Mouse (Mus musculus) brain, embryonic 14.5 days (tissue): Measurements from ENCODE around the gene Pigu. TPM values are rescaled to one million over a fixed set of nuclear protein-coding genes. Genes with fewer than 3 reads are reported as not detected.

Experiments used
- DNase-seq: peaks from one replicate; pipeline ENCODE4 v3.0.0-alpha.2; 2011; ENCODE audit warnings: low read depth
- CTCF ChIP-seq: fragments of 200-500 bp; IDR thresholded peaks from 2 replicates; pipeline ENCODE4 v1.5.1; 2012; ENCODE audit warnings: inconsistent platforms, mild to moderate bottlenecking, moderate library complexity, borderline replicate concordance; ENCODE audit not compliant: insufficient read depth, insufficient read length; ENCODE audit errors: extremely low read depth
- POLR2A ChIP-seq: fragments of 200-500 bp; IDR thresholded peaks from 2 replicates; pipeline ENCODE4 v1.6.1; 2012; ENCODE audit warnings: mild to moderate bottlenecking, inconsistent platforms, borderline replicate concordance; ENCODE audit not compliant: poor library complexity, insufficient read depth, insufficient read length, severe bottlenecking; ENCODE audit errors: extremely low read depth
- polyA plus RNA-seq: library from polyadenylated mRNA; depleted of rRNA; stranded (reverse); fragments of >200 nt; gene quantifications from 2 replicates; pipeline ENCODE4 v1.2.3, GENCODE M21; 2012; rRNA removed

Gene Pigu
- polyA plus RNA-seq, 1 experiment: 62.0 TPM

DNA sequence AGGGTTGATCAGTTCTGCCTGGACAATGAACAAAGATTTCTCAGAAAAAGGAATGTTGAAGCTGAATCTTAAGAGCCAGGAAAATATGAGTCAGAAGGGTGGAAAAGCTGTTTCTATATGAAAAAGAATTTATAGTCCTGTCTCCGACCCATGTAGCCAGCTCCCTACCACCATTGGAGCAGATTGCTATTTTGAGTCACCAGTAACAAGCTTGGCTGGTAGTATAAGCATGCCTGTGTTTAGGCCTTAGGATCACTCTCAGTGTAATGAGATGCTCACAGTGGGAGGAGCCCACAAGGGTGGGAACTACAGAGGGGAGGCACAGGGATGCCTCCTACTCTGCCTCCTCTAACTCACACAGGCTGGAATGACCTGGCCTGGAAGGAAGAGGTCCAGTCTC, 109.0 kb downstream of the Pigu start:
- TF ChIP-seq CTCF (no peak), POLR2A (no peak)
- no peak for DNase-seq

DNA sequence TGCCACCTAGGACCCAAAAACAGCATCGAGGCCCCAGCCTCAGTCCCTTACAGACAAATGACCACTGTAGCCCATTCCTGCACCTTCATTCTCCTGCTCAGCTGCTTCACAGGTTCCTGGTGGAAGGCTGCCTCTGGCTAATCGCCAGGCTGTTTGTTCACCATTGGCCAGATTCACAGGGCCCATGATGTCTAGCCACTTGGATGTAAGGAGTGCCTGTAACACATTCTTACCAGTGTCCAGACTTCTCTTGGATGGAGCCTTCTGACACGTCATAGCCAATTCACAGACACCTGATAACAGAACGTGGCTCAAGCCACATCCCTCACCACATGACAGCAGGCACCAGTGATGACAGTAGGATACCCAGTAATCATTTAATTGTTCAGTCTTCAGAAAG, 111.0 kb downstream of the Pigu start:
- TF ChIP-seq CTCF (no peak), POLR2A (no peak)
- DNase-seq: no peak

DNA sequence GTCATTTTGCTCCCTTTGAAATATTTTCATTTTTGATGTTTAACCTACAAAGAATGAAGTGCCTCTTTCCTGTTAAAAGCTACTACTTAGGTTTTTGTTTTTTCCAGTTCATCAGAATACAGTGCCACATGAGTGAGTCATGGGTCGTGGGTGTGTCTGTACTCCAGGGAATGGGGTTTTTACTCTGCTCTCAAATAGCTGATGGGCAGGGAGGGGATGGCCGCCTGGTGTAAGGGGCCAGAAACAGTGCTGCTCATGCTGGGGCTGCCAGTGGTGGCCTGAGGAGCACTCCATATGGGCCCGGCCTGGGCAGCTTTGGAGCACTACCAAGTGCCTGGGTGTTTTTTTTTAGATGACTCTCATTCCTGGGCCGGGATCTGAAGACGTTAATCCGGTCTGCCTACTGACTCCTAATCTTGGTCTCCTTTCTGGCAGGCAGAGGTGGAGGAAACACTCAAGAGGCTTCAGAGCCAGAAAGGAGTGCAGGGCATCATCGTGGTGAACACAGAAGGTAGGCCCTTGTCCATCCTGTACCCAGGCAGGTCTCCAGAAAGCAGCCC, 114.9 kb downstream of the Pigu start:
- no peak for TF ChIP-seq CTCF
- no peak for DNase-seq

DNA sequence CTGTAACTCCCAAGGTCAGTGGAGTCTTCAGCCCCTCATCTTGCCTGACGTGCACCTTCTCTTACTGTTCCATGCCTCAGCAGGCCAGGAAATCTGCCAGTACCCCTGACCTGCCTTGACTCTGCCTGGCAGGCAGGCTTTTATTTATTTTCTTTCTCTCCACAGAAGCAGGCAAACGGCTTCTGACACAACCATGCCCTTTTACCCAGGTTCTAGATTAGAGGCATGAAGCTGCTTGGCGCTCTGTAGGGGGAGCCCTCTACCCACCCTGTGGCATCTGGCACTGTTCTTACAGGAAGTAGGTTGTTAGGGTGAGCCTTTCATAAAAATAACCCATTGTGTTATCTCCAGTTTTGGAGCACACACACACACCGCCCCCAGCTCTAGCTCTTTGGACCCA, 116.3 kb downstream of the Pigu start:
- TF ChIP-seq CTCF: peak; percentile 8; the same call in 1 of the 2 replicates
- no peak for TF ChIP-seq POLR2A
- peak; percentile 8 for DNase-seq

DNA sequence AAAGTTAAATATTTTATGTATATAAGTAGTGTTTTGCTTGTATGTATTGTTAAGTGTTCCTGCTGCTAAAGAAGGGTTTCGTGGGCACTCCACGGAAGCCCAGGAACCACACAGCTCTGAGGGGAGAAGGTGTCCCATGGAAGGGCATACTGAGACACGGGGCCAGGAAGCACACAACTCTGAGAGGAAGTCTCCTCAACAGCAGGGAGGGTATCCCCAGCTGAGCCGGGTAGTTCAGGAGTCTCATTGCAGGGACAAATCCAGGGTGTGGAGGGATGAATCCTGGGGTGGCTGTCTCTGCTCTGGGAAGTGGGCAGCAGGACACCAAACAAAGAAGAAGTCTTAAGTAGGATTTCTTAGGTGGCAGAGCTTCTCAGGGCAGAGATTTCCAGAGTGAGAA, 120.0 kb downstream of the Pigu start:
- TF ChIP-seq CTCF: no peak
- TF ChIP-seq POLR2A: no peak

DNA sequence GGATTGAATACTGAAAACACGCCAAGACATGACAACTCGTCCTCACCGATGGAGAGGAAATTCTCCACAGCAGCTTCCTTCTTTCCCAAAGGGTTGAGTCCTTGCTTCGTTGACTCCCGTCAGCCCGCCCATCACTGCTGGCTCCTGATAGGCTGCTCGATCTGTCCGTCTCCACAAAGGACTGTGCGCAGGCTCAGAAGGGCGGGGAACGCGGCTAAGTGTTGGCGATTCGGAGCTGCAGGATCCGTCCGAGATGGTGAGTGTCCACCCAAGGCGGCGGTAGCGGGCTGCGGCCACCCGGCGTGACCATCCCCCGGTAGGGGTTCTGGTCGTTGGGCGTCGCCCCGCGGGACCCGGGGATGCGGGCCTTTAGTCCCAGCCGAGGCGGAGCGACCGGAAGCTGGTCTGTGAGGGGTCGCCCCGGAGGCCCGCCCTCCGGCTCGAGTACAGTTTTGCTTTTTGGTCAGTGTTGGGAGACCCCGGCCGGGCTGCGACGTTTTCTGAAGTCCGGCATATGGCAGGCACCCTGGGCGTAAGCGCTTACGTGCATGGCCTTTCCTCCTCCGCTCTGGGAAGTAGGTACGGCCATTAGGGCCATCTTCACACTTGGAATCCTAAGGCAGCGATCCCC, 120.8 kb downstream of the Pigu start, which contains the start of gene Dynlrb1:
Gene Dynlrb1 (plus strand): TSS at position 172 of the 631 bp plus-strand sequence.
- no peak; the same call in 1 of the 2 replicates for TF ChIP-seq POLR2A
- TF ChIP-seq CTCF: no peak
- DNase-seq: peak; percentile 99

More for the DNA sequence above, 120.0 kb downstream of the Pigu start:
- DNase-seq: no peak

DNA sequence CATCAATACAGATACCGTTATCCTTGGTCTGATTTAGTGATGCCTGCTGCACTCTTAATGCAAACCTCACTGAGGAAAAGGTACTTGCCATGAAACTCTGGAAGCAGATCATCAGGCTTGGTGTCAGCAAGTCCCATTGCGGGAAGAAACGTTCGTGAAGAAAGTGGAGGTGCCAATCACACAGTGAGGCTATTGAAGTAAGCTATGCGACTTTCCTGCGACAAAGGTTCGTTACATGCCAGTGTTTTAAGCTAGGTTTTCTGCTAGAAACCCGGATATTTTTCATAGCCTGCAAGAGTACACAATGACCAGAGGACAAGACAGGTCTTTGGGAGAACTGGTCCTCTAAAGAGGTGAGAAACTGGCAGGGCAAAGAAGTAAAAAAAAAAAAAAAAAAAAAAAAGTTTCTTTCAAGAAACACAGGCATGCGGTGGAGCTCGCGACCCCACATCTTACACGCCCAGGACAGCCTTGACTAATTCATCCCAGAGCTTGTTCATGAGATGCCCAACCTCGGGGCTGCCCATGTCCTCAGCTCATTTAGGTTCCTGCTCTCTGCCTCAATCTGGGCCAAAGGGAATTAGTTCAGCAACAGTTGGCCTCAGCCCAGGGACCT, 121.4 kb downstream of the Pigu start:
- DNase-seq: no peak
- TF ChIP-seq CTCF: no peak
- no peak for TF ChIP-seq POLR2A

Other genes with a start within 250 kb of the Pigu start
- gene Itch, start 223.9 kb downstream of the Pigu start, polyA plus RNA-seq: 20.5 and 26.6 TPM in 2 replicates
- 748 and 859 TPM in 2 replicates for gene Dynlrb1, start 120.9 kb downstream of the Pigu start, polyA plus RNA-seq
- gene Map1lc3a, start 81.1 kb downstream of the Pigu start, polyA plus RNA-seq: 224 and 261 TPM in 2 replicates
- 145 and 159 TPM in 2 replicates for gene Trp53inp2, start 23.6 kb upstream of the Pigu start, polyA plus RNA-seq
- gene Ncoa6, start 116.5 kb upstream of the Pigu start, polyA plus RNA-seq: 56.8 and 75.2 TPM in 2 replicates
- 26.5 and 29.5 TPM in 2 replicates for gene Acss2, start 160.5 kb upstream of the Pigu start, polyA plus RNA-seq
- 160 and 237 TPM in 2 replicates for gene Ggt7, start 160.8 kb upstream of the Pigu start, polyA plus RNA-seq
- 10.1 and 11.8 TPM in 2 replicates for gene Gss, start 235.4 kb upstream of the Pigu start, polyA plus RNA-seq